Mouse (Mus musculus) heart, embryonic 10.5 days (tissue): Measurements from ENCODE around the gene Mob1b. TPM values are rescaled to one million over a fixed set of nuclear protein-coding genes. Genes with fewer than 3 reads are reported as not detected.
"Not testable (repeated sequence)": the region's sequence is repeated elsewhere in the genome, so short reads cannot be mapped to it uniquely, and the experiment has no call there.

ENCODE experiments used
- DNase-seq: peaks from one replicate; pipeline ENCODE4 v3.0.0-alpha.2; 2017; ENCODE audit warnings: low spot score
- H3K27ac ChIP-seq: fragments of 300-500 bp; sonication (generic); 2 replicates; pipeline ENCODE4 v1.5.1; 2016; ENCODE audit warnings: mild to moderate bottlenecking
- H3K27me3 ChIP-seq: fragments of 300-500 bp; sonication (generic); 2 replicates; pipeline ENCODE4 v1.6.1; 2016; ENCODE audit warnings: mild to moderate bottlenecking; ENCODE audit not compliant: poor library complexity, insufficient read depth, severe bottlenecking
- H3K36me3 ChIP-seq: fragments of 300-500 bp; sonication (generic); 2 replicates; pipeline ENCODE4 v1.6.1; 2016; ENCODE audit warnings: mild to moderate bottlenecking, moderate library complexity
- H3K4me1 ChIP-seq: fragments of 300-500 bp; sonication (generic); 2 replicates; pipeline ENCODE4 v1.6.1; 2016; ENCODE audit warnings: mild to moderate bottlenecking
- H3K4me3 ChIP-seq: fragments of 300-500 bp; sonication (generic); 2 replicates; pipeline ENCODE4 v1.5.1; 2016; ENCODE audit warnings: mild to moderate bottlenecking, moderate library complexity
- H3K9me3 ChIP-seq: fragments of 300-500 bp; sonication (generic); 2 replicates; pipeline ENCODE4 v1.6.1; 2016; ENCODE audit warnings: mild to moderate bottlenecking, moderate library complexity
- WGBS: fragments of 180-500 bp; shearing (Covaris S2); methylation state at CpG from one replicate; pipeline ENCODE4 v1.1.7; 2016; 5-methylcytosine and 5-hydroxymethylcytosine counted together
- polyA plus RNA-seq: library from polyadenylated mRNA; unstranded; fragments of >200 nt; fragmentation: Nextera tagmentation; extraction: Ambion mirVana; gene quantifications from 2 replicates; pipeline ENCODE4 v1.2.1, GENCODE M21; 2016

Gene Mob1b
- polyA plus RNA-seq, 1 experiment from 2014 or later, result 22.3 TPM

GRCm38 (mm10) chr5:88712328-88712727 lies 8.3 kb upstream of the Mob1b start:
- 54% methylated on average over 6 of the region's 6 CpGs for WGBS
- peak overlapping the region; percentile 30; the same call in 1 of the 2 replicates for H3K4me3 ChIP-seq
- H3K9me3 ChIP-seq, result no peaks in the 10 kb centered on the region
- H3K4me1 ChIP-seq, result peaks cover 22% of the 10 kb centered on the region
- no peak for DNase-seq
- no peaks in the 10 kb centered on the region for H3K36me3 ChIP-seq
- peak overlapping the region; percentile 86 for H3K27ac ChIP-seq
- no peaks in the 10 kb centered on the region for H3K27me3 ChIP-seq

DNA sequence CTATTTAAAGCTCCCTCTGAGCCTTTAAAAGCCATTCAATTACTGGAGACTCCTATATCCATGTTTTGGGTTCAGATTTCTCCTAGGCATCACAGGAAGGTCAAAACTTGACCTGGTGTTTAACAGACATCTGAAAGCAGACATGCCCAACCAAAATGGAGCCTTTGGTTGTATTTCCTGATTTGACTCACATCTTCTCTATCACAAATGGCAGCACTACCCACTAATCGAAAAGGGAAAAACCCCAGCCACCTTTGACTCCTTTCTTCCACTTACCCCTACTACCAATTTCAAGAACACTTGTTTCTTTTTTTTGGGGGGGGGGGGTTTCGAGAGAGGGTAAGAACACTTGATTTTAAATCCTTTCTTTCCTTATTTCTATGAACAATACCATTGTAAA lies 3.7 kb upstream of the Mob1b start:
- H3K27ac ChIP-seq, result no peak overlapping the region
- no peak overlapping the region for H3K4me3 ChIP-seq
- no peaks in the 10 kb centered on the region for H3K27me3 ChIP-seq
- peaks cover 11% of the 10 kb centered on the region for H3K4me1 ChIP-seq
- no peak for DNase-seq
- H3K36me3 ChIP-seq, result no peaks in the 10 kb centered on the region
- H3K9me3 ChIP-seq, result no peaks in the 10 kb centered on the region
- 85% methylated on average over 2 of the region's 2 CpGs for WGBS

DNA sequence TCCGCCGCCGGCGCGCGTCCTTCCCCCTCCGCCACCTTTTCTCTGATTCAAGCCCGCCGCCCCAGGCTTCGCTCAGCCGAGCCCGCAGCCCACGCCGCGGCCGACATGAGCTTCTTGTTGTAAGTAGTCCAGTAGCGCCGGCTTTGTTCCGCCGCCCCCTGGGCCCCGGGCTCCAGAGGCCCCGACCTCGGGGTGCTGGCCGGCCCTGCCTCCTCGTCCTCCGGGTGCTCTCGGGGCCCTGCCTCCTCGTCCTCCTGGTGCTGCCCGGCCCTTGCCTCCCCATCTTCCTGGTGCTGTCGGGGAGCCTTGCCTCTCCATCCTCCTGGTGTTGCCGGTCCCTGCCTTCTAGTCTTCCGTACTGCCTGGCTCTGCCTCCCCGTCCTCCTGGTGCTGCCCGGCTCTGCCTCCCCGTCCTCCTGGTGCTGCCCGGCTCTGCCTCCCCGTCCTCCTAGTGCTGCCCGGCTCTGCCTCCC lies 384 bp downstream of the Mob1b start:
- peak overlapping the region; percentile 97 for H3K27ac ChIP-seq
- peaks cover 4% of the 10 kb centered on the region; the same call in 1 of the 2 replicates for H3K36me3 ChIP-seq
- WGBS, result under 1% methylated on average over 36 of the region's 38 CpGs
- no peaks in the 10 kb centered on the region for H3K27me3 ChIP-seq
- H3K9me3 ChIP-seq, result no peaks in the 10 kb centered on the region
- peaks cover 33% of the 10 kb centered on the region for H3K4me1 ChIP-seq
- H3K4me3 ChIP-seq, result peak overlapping the region; percentile 95
- no peak for DNase-seq

DNA sequence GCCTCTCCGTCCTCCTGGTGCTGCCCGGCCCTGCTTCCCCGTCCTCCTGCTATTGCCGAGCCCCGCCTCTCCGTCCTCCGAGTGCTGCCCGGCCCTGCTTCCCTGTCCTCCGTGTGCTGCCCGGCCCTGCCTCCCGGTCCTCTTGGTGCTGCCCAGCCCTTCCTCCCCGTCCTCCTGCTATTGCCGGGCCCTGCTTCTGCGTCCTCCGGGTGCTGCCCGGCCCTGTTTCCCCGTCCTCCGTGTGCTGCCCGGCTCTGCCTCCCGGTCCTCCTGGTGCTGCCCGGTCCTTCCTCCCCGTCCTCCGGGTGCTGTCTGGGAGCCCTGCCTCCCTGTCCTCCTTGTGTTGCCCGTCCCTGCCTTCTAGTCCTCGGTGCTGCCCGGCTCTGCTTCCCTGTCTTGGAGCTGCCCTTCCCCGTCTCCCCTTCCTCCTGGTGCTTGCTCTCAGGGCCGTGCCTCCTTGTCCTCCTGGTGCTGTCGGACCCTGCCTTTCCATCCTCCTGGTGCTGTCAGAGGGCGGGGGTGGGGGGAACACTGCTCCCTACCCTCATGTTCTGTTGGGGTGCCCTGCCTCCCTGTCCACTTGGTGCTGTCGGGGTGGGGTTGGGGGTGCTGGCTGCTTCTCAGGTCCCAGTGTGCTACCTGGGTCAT lies 1.0 kb downstream of the Mob1b start:
- Histone ChIP-seq H3K9me3 (no peaks in the 10 kb centered on the region), H3K4me3 (peak overlapping the region; percentile 95), H3K36me3 (peaks cover 6% of the 10 kb centered on the region; the same call in 1 of the 2 replicates), H3K27me3 (no peaks in the 10 kb centered on the region), H3K4me1 (peaks cover 33% of the 10 kb centered on the region), H3K27ac (peak overlapping the region; percentile 97)
- DNase-seq, result peak; percentile 79
- under 1% methylated on average over 31 of the region's 31 CpGs for WGBS

GRCm38 (mm10) chr5:88722213-88722600 lies 1.6 kb downstream of the Mob1b start:
- whole genome bisulfite sequencing, result 6% methylated on average over 4 of the region's 4 CpGs
- H3K9me3 ChIP-seq, result no peaks in the 10 kb centered on the region
- peaks cover 6% of the 10 kb centered on the region; the same call in 1 of the 2 replicates for H3K36me3 ChIP-seq
- H3K4me1 ChIP-seq, result peaks cover 33% of the 10 kb centered on the region
- DNase-seq, result no peak
- peak overlapping the region; percentile 95 for H3K4me3 ChIP-seq
- no peaks in the 10 kb centered on the region for H3K27me3 ChIP-seq
- peak overlapping the region; percentile 97 for H3K27ac ChIP-seq

DNA sequence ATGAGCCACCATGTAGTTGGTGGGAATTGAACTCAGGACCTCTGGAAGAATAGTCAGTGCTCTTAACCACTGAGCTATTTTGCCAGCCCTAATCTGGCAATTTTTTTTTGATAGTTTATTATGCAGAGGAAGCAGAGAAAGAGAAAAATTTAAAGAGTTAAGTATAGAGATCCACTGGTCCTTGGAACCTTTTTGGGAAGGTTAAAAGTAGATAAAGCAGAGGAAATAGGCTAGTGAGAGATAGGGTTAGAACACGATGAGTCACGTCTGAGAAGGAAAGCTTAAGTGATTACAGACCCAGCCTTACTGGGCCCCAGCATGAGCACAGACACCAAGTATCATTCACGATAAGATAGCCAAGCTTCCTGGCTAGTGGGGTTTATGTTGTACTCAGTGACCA lies 3.4 kb downstream of the Mob1b start:
- WGBS, result 5% methylated on average over 3 of the region's 3 CpGs
- H3K27me3 ChIP-seq, result no peaks in the 10 kb centered on the region
- no peaks in the 10 kb centered on the region for H3K9me3 ChIP-seq
- no peak overlapping the region; the same call in 1 of the 2 replicates for H3K4me3 ChIP-seq
- peaks cover 6% of the 10 kb centered on the region; the same call in 1 of the 2 replicates for H3K36me3 ChIP-seq
- peak overlapping the region; percentile 38; the same call in 1 of the 2 replicates for H3K27ac ChIP-seq
- DNase-seq, result peak; percentile 83
- peaks cover 33% of the 10 kb centered on the region for H3K4me1 ChIP-seq

DNA sequence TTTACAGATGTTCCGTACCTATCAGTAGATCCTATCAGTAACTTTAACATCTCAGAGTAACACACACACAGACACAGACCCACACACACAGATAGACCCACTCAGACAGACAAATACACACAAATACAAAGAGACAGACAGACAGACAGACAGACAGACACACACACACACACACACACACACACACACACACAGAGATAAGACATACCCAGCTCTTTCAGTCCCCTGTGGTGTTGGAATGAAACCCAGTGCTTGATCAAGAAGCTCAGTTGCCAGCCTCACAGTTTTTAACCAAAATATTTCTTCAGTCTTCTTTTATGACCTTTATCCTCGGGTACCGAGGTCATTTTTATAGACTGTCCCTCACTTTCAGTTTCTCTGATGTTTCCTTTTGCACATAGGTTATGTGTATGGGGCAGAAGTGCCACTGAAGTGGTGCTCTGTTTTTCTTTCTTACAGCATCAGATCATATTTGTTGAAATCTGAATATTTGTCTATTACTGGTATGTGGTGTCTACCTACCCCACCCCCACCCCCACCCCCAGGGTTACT lies 7.0 kb downstream of the Mob1b start:
- DNase-seq, result no peak
- H3K9me3 ChIP-seq, result no peaks in the 10 kb centered on the region
- no peaks in the 10 kb centered on the region for H3K27me3 ChIP-seq
- no peak overlapping the region for H3K27ac ChIP-seq
- 87% methylated on average over 3 of the region's 3 CpGs for WGBS
- no peak overlapping the region for H3K4me3 ChIP-seq
- H3K36me3 ChIP-seq, result peaks cover 6% of the 10 kb centered on the region; the same call in 1 of the 2 replicates
- peaks cover 19% of the 10 kb centered on the region for H3K4me1 ChIP-seq

- Histone ChIP-seq H3K36me3 (peaks cover under 1% of the 10 kb centered on the region; the same call in 1 of the 2 replicates), H3K27me3 (no peaks in the 10 kb centered on the region), H3K9me3 (no peaks in the 10 kb centered on the region), H3K4me3 (no peak overlapping the region), H3K4me1 (peaks cover 12% of the 10 kb centered on the region; the same call in 1 of the 2 replicates), H3K27ac (no peak overlapping the region)
- DNase-seq, result no peak
- WGBS, result 87% methylated on average over 2 of the region's 2 CpGs
These were observed 14.1 kb downstream of the Mob1b start for GRCm38 (mm10) chr5:88734786-88735185.

DNA sequence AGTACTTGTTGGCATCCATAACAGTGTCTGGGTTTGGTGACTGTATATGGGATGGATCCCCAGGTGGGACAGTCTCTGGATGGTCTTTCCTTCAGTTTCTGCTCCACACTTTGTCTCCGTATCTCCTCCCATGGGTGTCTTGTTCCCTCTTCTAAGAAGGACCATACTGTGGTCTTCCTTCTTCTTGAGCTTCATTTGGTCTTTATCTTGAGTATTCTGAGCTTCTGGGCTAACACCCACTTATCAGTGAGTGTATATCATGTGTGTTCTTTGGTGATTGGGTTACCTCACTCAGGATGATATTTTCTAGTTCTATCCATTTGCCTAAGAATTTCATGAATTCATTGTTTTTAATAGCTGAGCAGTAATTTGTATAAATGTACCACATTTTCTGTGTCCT lies 20.4 kb downstream of the Mob1b start:
- 91% methylated on average over 1 of the region's 1 CpGs for WGBS
- H3K27me3 ChIP-seq, H3K9me3 ChIP-seq, DNase-seq, H3K4me3 ChIP-seq, H3K27ac ChIP-seq, H3K4me1 ChIP-seq: not testable (repeated sequence)
- peaks cover 26% of the 10 kb centered on the region for H3K36me3 ChIP-seq

GRCm38 (mm10) chr5:88747774-88748173 lies 27.1 kb downstream of the Mob1b start:
- H3K27ac ChIP-seq, result no peak overlapping the region
- peaks cover 46% of the 10 kb centered on the region for H3K36me3 ChIP-seq
- peaks cover 2% of the 10 kb centered on the region; the same call in 1 of the 2 replicates for H3K4me1 ChIP-seq
- no peak for DNase-seq
- H3K9me3 ChIP-seq, result no peaks in the 10 kb centered on the region
- H3K4me3 ChIP-seq, result no peak overlapping the region
- H3K27me3 ChIP-seq, result no peaks in the 10 kb centered on the region
- 89% methylated on average over 1 of the region's 1 CpGs for WGBS

- WGBS, result 84% methylated on average over 4 of the region's 4 CpGs
- H3K4me1 ChIP-seq, result no peaks in the 10 kb centered on the region
- no peak for DNase-seq
- H3K9me3 ChIP-seq, result no peaks in the 10 kb centered on the region
- H3K36me3 ChIP-seq, result peaks cover 53% of the 10 kb centered on the region
- no peaks in the 10 kb centered on the region for H3K27me3 ChIP-seq
- no peak overlapping the region for H3K27ac ChIP-seq
- no peak overlapping the region for H3K4me3 ChIP-seq
These were observed 32.5 kb downstream of the Mob1b start for GRCm38 (mm10) chr5:88753199-88753598.

DNA sequence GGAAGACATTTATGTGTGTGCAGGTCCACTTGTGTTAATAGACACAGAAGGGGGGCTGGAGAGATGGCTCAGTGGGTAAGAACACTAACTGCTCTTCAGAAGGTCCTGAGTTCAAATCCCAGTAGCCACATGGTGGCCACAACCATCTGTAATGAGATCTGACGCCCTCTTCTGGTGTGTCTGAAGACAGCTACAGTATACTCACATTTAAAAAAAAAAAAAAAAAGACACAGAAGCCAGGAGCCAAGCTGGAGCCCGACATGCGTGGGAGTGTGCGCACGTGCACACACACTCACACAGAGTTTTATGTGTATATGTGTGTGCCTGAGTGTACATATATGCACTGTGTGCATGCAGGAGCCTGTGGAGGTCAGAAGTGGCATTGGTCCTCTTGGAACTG lies 42.0 kb downstream of the Mob1b start:
- Histone ChIP-seq H3K4me3 (no peak overlapping the region), H3K36me3 (peaks cover 7% of the 10 kb centered on the region; the same call in 1 of the 2 replicates), H3K27ac (no peak overlapping the region), H3K4me1 (peaks cover 14% of the 10 kb centered on the region; the same call in 1 of the 2 replicates), H3K9me3 (no peaks in the 10 kb centered on the region), H3K27me3 (no peaks in the 10 kb centered on the region)
- 93% methylated on average over 5 of the region's 5 CpGs for WGBS
- no peak for DNase-seq

- no peak for DNase-seq
- Histone ChIP-seq H3K9me3 (no peaks in the 10 kb centered on the region), H3K4me1 (peaks cover 14% of the 10 kb centered on the region; the same call in 1 of the 2 replicates), H3K36me3 (peaks cover 12% of the 10 kb centered on the region), H3K27ac (peak overlapping the region; percentile 94), H3K4me3 (peak overlapping the region; percentile 77), H3K27me3 (no peaks in the 10 kb centered on the region)
- under 1% methylated on average over 23 of the region's 23 CpGs for WGBS
These were observed 43.9 kb downstream of the Mob1b start for GRCm38 (mm10) chr5:88764430-88764986.
